Mouse (Mus musculus): ENCODE measurements around the gene Hdac4. TPM values are rescaled to one million over a fixed set of nuclear protein-coding genes. Genes with fewer than 3 reads are reported as not detected.
A peak's percentile ranks its signal among the peaks of the same experiment; 100 is the strongest.

The Hdac4 gene
- polyA plus RNA-seq, 1 experiment from 2014 or later: 3.0 TPM

GRCm38 (mm10) chr1:92050566-92050965 is 144.9 kb downstream of the Hdac4 start:
- H3K9ac ChIP-seq (replicated peaks): no peak overlapping the region
- TF ChIP-seq CTCF (IDR thresholded peaks at IDR 0.05; ENCODE audit: low read depth): no peak
- TF ChIP-seq EP300 (IDR thresholded peaks at IDR 0.05; ENCODE audit: low read depth): no peak
- ATAC-seq: no peak
- H3K9me3 ChIP-seq (ENCODE audit: low read length): no peaks in the 10 kb centered on the region
- H3K27ac ChIP-seq (ENCODE audit: low read depth): no peak overlapping the region
- H3K4me2 ChIP-seq (ENCODE audit: low read depth, low read length): no peak overlapping the region
- no peaks in the 10 kb centered on the region for H3K27me3 ChIP-seq (ENCODE audit: insufficient read depth, low read length)
- peaks cover 15% of the 10 kb centered on the region for H3K4me1 ChIP-seq (ENCODE audit: insufficient read depth)
- 65% methylated on average over 3 of the region's 3 CpGs for WGBS (ENCODE audit: insufficient replicate concordance)
- DNase-seq: no peak
- H3K36me3 ChIP-seq (replicated peaks; ENCODE audit: insufficient read depth, low read length): no peaks in the 10 kb centered on the region
- H3K4me3 ChIP-seq (ENCODE audit: low read depth, low read length): no peak overlapping the region

- Histone ChIP-seq H3K27ac (ENCODE audit: low read depth) (peak overlapping the region; percentile 64), H3K9me3 (ENCODE audit: low read length) (no peaks in the 10 kb centered on the region), H3K4me3 (ENCODE audit: low read depth, low read length) (no peak overlapping the region), H3K27me3 (ENCODE audit: insufficient read depth, low read length) (no peaks in the 10 kb centered on the region), H3K4me2 (ENCODE audit: low read depth, low read length) (no peak overlapping the region), H3K9ac (replicated peaks) (no peak overlapping the region), H3K4me1 (ENCODE audit: insufficient read depth) (peaks cover 15% of the 10 kb centered on the region), H3K36me3 (replicated peaks; ENCODE audit: insufficient read depth, low read length) (no peaks in the 10 kb centered on the region)
- ATAC-seq (peak; percentile 35; the same call in 1 of the 2 replicates), DNase-seq (no peak)
- TF ChIP-seq EP300 (IDR thresholded peaks at IDR 0.05; ENCODE audit: low read depth) (0 out of 2 replicates have a peak, but pooled peaks have one; percentile 19), CTCF (IDR thresholded peaks at IDR 0.05; ENCODE audit: low read depth) (no peak)
- WGBS (ENCODE audit: insufficient replicate concordance): 58% methylated on average over 4 of the region's 4 CpGs
Measured at GRCm38 (mm10) chr1:92048415-92049354, 146.8 kb downstream of the Hdac4 start.

- TF ChIP-seq EP300 (IDR thresholded peaks at IDR 0.05; ENCODE audit: low read depth): no peak
- no peak for TF ChIP-seq CTCF (IDR thresholded peaks at IDR 0.05; ENCODE audit: low read depth)
- no peak overlapping the region for H3K4me2 ChIP-seq (ENCODE audit: low read depth, low read length)
- H3K36me3 ChIP-seq (replicated peaks; ENCODE audit: insufficient read depth, low read length): no peaks in the 10 kb centered on the region
- H3K27me3 ChIP-seq (ENCODE audit: insufficient read depth, low read length): no peaks in the 10 kb centered on the region
- peaks cover 7% of the 10 kb centered on the region; the same call in 1 of the 2 replicates for H3K4me1 ChIP-seq (ENCODE audit: insufficient read depth)
- no peak for DNase-seq
- WGBS (ENCODE audit: insufficient replicate concordance): 77% methylated on average over 1 of the region's 1 CpGs
- no peak for ATAC-seq
- H3K27ac ChIP-seq (ENCODE audit: low read depth): no peak overlapping the region
- H3K4me3 ChIP-seq (ENCODE audit: low read depth, low read length): no peak overlapping the region
- no peak overlapping the region for H3K9ac ChIP-seq (replicated peaks)
- no peaks in the 10 kb centered on the region for H3K9me3 ChIP-seq (ENCODE audit: low read length)
Measured at GRCm38 (mm10) chr1:92045671-92046070, 149.8 kb downstream of the Hdac4 start.

GRCm38 (mm10) chr1:92044868-92045267 is 150.6 kb downstream of the Hdac4 start:
- peaks cover 7% of the 10 kb centered on the region; the same call in 1 of the 2 replicates for H3K4me1 ChIP-seq (ENCODE audit: insufficient read depth)
- TF ChIP-seq CTCF (IDR thresholded peaks at IDR 0.05; ENCODE audit: low read depth) (no peak), EP300 (IDR thresholded peaks at IDR 0.05; ENCODE audit: low read depth) (no peak)
- no peaks in the 10 kb centered on the region for H3K9me3 ChIP-seq (ENCODE audit: low read length)
- no peak overlapping the region for H3K4me2 ChIP-seq (ENCODE audit: low read depth, low read length)
- no peak overlapping the region for H3K27ac ChIP-seq (ENCODE audit: low read depth)
- 87% methylated on average over 3 of the region's 3 CpGs for WGBS (ENCODE audit: insufficient replicate concordance)
- ATAC-seq (no peak), DNase-seq (no peak)
- no peaks in the 10 kb centered on the region for H3K27me3 ChIP-seq (ENCODE audit: insufficient read depth, low read length)
- no peak overlapping the region for H3K9ac ChIP-seq (replicated peaks)
- no peaks in the 10 kb centered on the region for H3K36me3 ChIP-seq (replicated peaks; ENCODE audit: insufficient read depth, low read length)
- no peak overlapping the region for H3K4me3 ChIP-seq (ENCODE audit: low read depth, low read length)

- DNase-seq: no peak
- no peak for ATAC-seq
- no peak overlapping the region for H3K27ac ChIP-seq (ENCODE audit: low read depth)
- TF ChIP-seq EP300 (IDR thresholded peaks at IDR 0.05; ENCODE audit: low read depth): no peak
- no peak for TF ChIP-seq CTCF (IDR thresholded peaks at IDR 0.05; ENCODE audit: low read depth)
- H3K27me3 ChIP-seq (ENCODE audit: insufficient read depth, low read length): no peaks in the 10 kb centered on the region
- peaks cover 2% of the 10 kb centered on the region; the same call in 1 of the 2 replicates for H3K4me1 ChIP-seq (ENCODE audit: insufficient read depth)
- no peak overlapping the region for H3K4me2 ChIP-seq (ENCODE audit: low read depth, low read length)
- H3K9me3 ChIP-seq (ENCODE audit: low read length): no peaks in the 10 kb centered on the region
- no peak overlapping the region for H3K4me3 ChIP-seq (ENCODE audit: low read depth, low read length)
- no peaks in the 10 kb centered on the region for H3K36me3 ChIP-seq (replicated peaks; ENCODE audit: insufficient read depth, low read length)
- H3K9ac ChIP-seq (replicated peaks): no peak overlapping the region
Measured at GRCm38 (mm10) chr1:92043989-92044388, 151.5 kb downstream of the Hdac4 start.

- Histone ChIP-seq H3K27me3 (ENCODE audit: insufficient read depth, low read length) (no peaks in the 10 kb centered on the region), H3K4me3 (ENCODE audit: low read depth, low read length) (no peak overlapping the region), H3K36me3 (replicated peaks; ENCODE audit: insufficient read depth, low read length) (no peaks in the 10 kb centered on the region), H3K4me2 (ENCODE audit: low read depth, low read length) (no peak overlapping the region), H3K27ac (ENCODE audit: low read depth) (no peak overlapping the region), H3K9me3 (ENCODE audit: low read length) (no peaks in the 10 kb centered on the region), H3K4me1 (ENCODE audit: insufficient read depth) (no peaks in the 10 kb centered on the region), H3K9ac (replicated peaks) (no peak overlapping the region)
- WGBS (ENCODE audit: insufficient replicate concordance): 63% methylated on average over 3 of the region's 3 CpGs
- DNase-seq: no peak
- TF ChIP-seq EP300 (IDR thresholded peaks at IDR 0.05; ENCODE audit: low read depth) (no peak), CTCF (IDR thresholded peaks at IDR 0.05; ENCODE audit: low read depth) (no peak)
- no peak for ATAC-seq
Measured at GRCm38 (mm10) chr1:92042126-92042525, 153.4 kb downstream of the Hdac4 start.

Measured in liver, postnatal 0 days (tissue).